Mouse (Mus musculus): Measurements from ENCODE around the gene Mkrn2os.

Gene Mkrn2os

GRCm38 (mm10) chr6:115582328-115583115 is 9.9 kb downstream of the Mkrn2os start:
- DNase-seq = no peak

- no peak for DNase-seq
Measured at GRCm38 (mm10) chr6:115580810-115581209, 11.6 kb downstream of the Mkrn2os start.

- DNase-seq = no peak
Measured at GRCm38 (mm10) chr6:115577941-115578340, 14.4 kb downstream of the Mkrn2os start.

GRCm38 (mm10) chr6:115577407-115577806 is 15.0 kb downstream of the Mkrn2os start:
- no peak for DNase-seq

- DNase-seq = no peak
Measured at GRCm38 (mm10) chr6:115574171-115574570, 18.2 kb downstream of the Mkrn2os start.

- DNase-seq = no peak
Measured at GRCm38 (mm10) chr6:115565479-115566045, 26.8 kb downstream of the Mkrn2os start.

DNA sequence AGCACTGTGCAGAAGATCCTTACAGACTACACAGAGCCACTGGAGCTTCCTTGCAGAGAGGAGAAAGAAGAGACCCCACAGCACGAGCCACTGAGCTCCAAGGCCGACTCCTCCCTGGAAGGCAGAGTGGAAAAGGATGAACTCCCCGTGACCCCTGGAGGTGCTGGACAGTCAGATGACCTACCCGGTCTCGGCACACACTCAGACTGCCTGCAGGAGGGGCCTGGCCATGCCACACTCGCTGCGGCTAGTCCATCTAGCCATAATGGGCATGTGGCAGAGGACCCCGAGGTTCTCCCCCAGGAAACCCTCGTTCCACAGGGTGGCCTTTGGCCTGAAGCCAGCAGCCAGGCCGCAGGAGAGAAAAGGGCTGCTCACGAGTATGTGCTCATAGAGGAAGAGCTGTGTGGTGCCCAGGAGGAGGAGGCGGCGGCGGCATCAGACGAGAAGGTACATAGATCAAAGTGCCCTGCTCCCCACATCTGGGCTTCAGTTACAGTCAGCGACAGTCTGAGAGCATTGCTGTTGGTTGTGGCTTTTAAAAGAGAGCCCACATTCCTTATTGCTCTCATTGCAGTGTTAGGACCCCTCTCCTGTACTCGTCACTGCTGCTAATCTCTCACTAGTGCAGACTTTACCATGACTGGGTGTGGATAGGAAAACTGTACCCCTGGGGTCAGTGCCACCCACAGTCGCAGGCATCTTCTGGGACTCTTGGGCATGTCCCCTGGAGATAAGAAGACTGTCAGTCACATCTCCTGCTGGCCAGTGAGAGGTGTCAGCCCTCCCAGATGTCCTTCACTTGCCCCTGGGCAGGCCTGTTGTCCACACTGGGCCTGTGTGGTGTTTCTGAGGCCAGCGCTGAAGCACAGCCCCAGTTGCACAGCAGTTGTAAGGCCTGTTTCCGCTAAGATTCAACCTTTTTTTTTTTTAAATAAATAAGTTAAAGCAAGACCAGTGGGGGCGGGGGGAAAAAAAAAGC is 32.4 kb downstream of the Mkrn2os start:
- peak; percentile 76 for DNase-seq

GRCm38 (mm10) chr6:115558176-115558575 is 34.2 kb downstream of the Mkrn2os start:
- no peak for DNase-seq

GRCm38 (mm10) chr6:115555485-115555884 is 36.9 kb downstream of the Mkrn2os start:
- no peak for DNase-seq

DNA sequence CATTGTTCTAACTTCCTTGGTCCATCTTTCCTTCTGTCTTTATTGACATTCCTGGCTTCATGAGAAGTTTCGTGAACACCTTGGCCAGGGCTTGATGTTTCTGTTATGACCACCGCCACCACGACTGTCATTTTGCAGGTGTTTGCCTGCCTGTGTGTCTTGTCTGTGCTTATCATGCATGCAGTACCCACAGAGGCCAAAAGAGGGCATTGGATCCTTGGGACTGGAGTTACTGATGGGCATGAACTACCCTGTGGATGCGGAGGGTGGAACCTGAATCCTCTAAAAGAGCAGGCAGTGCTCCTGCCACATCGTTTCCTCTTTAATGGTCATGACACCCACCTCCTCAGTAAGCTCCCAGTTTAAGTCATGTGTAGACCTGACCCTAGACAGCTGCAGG is 46.1 kb downstream of the Mkrn2os start:
- DNase-seq = peak; percentile 81

- peak; percentile 98 for DNase-seq
Measured at GRCm38 (mm10) chr6:115544442-115544970, 47.9 kb downstream of the Mkrn2os start, which contains the start of gene Tsen2. Gene Tsen2, plus strand, starts transcription at chr6:115544664.

- DNase-seq = no peak
Measured at GRCm38 (mm10) chr6:115542341-115542740, 50.0 kb downstream of the Mkrn2os start.

DNA sequence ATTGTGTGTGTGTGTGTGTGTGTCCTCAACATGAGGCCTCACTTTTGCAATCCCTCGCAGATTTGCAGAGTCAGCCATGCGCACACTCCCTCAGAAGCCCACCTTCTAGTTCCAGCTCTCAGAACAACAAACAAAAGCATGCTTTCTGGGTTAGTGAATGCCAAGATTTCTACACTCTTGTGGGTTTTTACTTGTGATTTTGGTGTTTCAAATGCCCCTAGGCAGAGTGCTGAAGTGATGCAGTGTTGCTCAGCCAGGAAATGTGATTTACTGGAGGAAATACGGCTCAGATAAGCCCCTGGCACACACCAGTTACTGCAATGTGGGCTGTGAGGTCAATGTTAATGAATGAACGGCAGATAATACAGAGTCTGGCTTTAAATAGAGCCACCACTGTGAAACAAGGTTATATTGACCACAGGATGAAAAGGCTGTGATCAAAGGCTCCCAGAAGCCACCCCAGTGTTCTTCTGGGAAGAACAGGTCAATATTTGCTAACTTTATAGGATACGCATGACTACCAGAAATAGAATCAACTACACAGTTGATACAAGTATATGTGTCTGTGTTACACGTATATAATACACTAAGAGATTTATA is 50.6 kb downstream of the Mkrn2os start:
- DNase-seq = no peak

- DNase-seq = peak; percentile 86
Measured at GRCm38 (mm10) chr6:115538645-115539429, 53.5 kb downstream of the Mkrn2os start.

GRCm38 (mm10) chr6:115536169-115536568 is 56.2 kb downstream of the Mkrn2os start:
- DNase-seq = no peak

DNA sequence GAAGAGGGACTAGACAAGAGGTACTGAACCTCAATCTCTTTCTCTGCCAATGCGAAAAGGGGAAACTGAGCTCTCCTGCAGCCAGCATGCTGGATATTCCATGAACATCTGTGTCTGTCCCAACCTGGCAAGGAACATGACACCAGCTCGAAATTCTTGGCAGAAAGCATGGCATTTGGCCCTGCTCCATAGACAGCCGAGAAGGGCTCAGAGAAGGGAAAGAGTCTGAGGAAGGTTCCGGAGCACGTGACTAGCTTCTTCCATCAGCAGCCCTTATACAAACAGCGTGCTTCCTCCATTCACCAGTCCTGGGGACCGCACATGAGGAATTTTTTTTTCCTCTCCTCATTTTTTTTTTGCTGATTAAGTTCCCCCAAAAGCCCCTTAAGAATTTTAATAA is 57.8 kb downstream of the Mkrn2os start:
- DNase-seq = no peak

Data from thymus, postnatal 4 days (tissue).